Comparison of ENCODE assay signal across 15 mouse cellular contexts in the genomic region with DNA sequence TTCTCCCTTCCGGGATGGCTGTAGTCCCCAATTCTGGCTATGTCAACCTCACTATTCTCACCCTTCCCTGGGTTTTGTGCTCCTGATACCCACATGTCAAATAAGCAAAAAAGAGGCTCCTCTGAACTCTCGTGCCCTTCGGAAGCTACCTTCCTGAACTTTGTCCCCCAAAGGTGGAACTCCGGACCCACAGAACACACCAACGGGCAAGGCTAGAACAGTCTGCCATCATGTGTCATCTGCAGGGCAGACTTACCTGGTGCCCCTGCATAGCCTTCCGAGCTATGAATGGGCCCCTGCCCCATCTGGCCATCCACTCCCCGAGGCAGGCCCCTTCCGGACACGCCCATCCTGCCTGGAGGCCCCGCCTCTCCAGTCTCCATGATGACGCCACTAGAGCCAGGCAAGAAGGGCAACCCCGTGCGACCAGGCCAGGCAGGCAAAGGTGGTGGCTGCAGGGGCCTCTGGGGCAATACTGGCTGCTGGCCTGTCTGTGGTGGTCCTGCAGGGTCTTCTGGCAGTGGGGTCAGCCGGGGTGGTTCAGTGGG. TPM values are rescaled to one million over a fixed set of nuclear protein-coding genes. Genes with fewer than 3 reads are reported as not detected.
A peak's percentile ranks its signal among the peaks of the same experiment; 100 is the strongest.
DNase-seq lines count a peak whose midpoint lies in the region; ATAC-seq and TF ChIP-seq lines count a peak whose summit lies in the region.
"Had no signal": no experiment of that assay in that cellular context is flagged by ENCODE, and none has a peak within 500 bp of the region (broad histone marks: within the 10 kb centered on the region; RNA-seq: fewer than 3 reads in every experiment).

No protein-coding gene starts in this region.

- no peak for TF ChIP-seq EP300 in lung, postnatal 0 days (IDR thresholded peaks at IDR 0.05)

- no peak for TF ChIP-seq CTCF in lung, postnatal 0 days (IDR thresholded peaks at IDR 0.05)
- no peak for TF ChIP-seq CTCF in lung, adult 2 months (IDR thresholded peaks at IDR 0.05; ENCODE audit: insufficient read depth, low read length)
- no peak for TF ChIP-seq CTCF in liver, adult 2 months (IDR thresholded peaks at IDR 0.05; ENCODE audit: low read depth, low read length)
- no peak for TF ChIP-seq CTCF in layer of hippocampus, adult 2 months (conservative IDR thresholded peaks at IDR 0.05)

- DNase-seq in lung, postnatal 0 days (ENCODE audit: low spot score), result no peak
- no peak for DNase-seq in lung, adult 2 months
- DNase-seq in R1 (ENCODE audit: low read depth, low spot score), result peak; percentile 51
- peak; percentile 64 for DNase-seq in liver, adult 2 months (ENCODE audit: extremely low read depth, low read depth, low spot score)
- peak; percentile 27 for DNase-seq in yolk sac, embryonic 10.5 days (ENCODE audit: low spot score)
- no peak for DNase-seq in layer of hippocampus, adult 2 months (ENCODE audit: low spot score in 2 of 2)
- DNase-seq: embryo, embryonic 11 days; gastrocnemius, postnatal 10 days; kidney, adult 18-20 months; right cerebral cortex, postnatal 14 days; thymus, postnatal 14 days had no signal

- H3K27me3 ChIP-seq in lung, postnatal 0 days (replicated peaks; ENCODE audit: insufficient read depth, low read length), result no peaks in the 10 kb centered on the region
- no peaks in the 10 kb centered on the region for H3K27me3 ChIP-seq in liver, adult 2 months (ENCODE audit: control insufficient read depth, insufficient read depth, low read length)
- H3K27me3 ChIP-seq: lung, embryonic 15.5 days had no signal

- H3K9me3 ChIP-seq in lung, postnatal 0 days (ENCODE audit: low read length), result no peaks in the 10 kb centered on the region
- H3K9me3 ChIP-seq: lung, embryonic 15.5 days; midbrain, embryonic 10.5 days had no signal

- TF ChIP-seq POLR2A in lung, adult 2 months (IDR thresholded peaks at IDR 0.05; ENCODE audit: borderline replicate concordance, extremely low read depth, low read depth, low read length), result no peak
- no peak for TF ChIP-seq POLR2A in liver, adult 2 months (IDR thresholded peaks at IDR 0.05; ENCODE audit: extremely low read depth, insufficient read depth, low read length)

- H3K4me3 ChIP-seq in lung, postnatal 0 days (ENCODE audit: low read depth, low read length), result no peak overlapping the region
- H3K4me3 ChIP-seq in lung, adult 2 months (replicated peaks; ENCODE audit: extremely low read depth, low read depth, low read length), result no peak overlapping the region
- no peak overlapping the region for H3K4me3 ChIP-seq in liver, adult 2 months (ENCODE audit: insufficient read depth, low read depth, low read length)
- H3K4me3 ChIP-seq in layer of hippocampus, adult 2 months, result no peak overlapping the region
- H3K4me3 ChIP-seq: lung, embryonic 15.5 days; midbrain, embryonic 10.5 days; myocyte had no signal

- no peaks in the 10 kb centered on the region for H3K4me1 ChIP-seq in lung, postnatal 0 days (ENCODE audit: insufficient read depth, low read depth, low read length)
- H3K4me1 ChIP-seq in lung, adult 2 months (ENCODE audit: control insufficient read depth, insufficient read depth, low read length), result no peaks in the 10 kb centered on the region; the same call in 1 of the 2 replicates
- H3K4me1 ChIP-seq in liver, adult 2 months (ENCODE audit: control insufficient read depth, insufficient read depth, low read length), result no peaks in the 10 kb centered on the region
- H3K4me1 ChIP-seq: midbrain, embryonic 10.5 days had no signal

- H3K36me3 ChIP-seq in lung, postnatal 0 days (ENCODE audit: insufficient read depth, low read length), result no peaks in the 10 kb centered on the region
- H3K36me3 ChIP-seq in liver, adult 2 months (ENCODE audit: control insufficient read depth, insufficient read depth, low read length), result peaks cover 2% of the 10 kb centered on the region; the same call in 1 of the 2 replicates
- H3K36me3 ChIP-seq: lung, embryonic 15.5 days had no signal

- no peaks in the 10 kb centered on the region for H3K79me2 ChIP-seq in liver, adult 2 months (ENCODE audit: control insufficient read depth, insufficient read depth, low read length)

- no peak overlapping the region for H3K9ac ChIP-seq in lung, postnatal 0 days (replicated peaks; ENCODE audit: low read depth)
- H3K9ac ChIP-seq in liver, adult 2 months (ENCODE audit: low read depth, low read length), result no peak overlapping the region
- H3K9ac ChIP-seq: lung, embryonic 15.5 days had no signal

- 0 out of 2 replicates have a peak, but pooled peaks have one; percentile 13 for ATAC-seq in lung, postnatal 0 days
- ATAC-seq in frontal cortex, adult (ENCODE audit: low TSS enrichment), result no peak

- WGBS in lung, postnatal 0 days, result 84% methylated on average over 14 of the region's 14 CpGs
- 85% methylated on average over 14 of the region's 14 CpGs for WGBS in lung, adult 2 months
- 68% methylated on average over 14 of the region's 14 CpGs for WGBS in liver, adult 2 months

- H3K4me2 ChIP-seq in lung, postnatal 0 days (replicated peaks; ENCODE audit: low read depth, low read length), result no peak overlapping the region
- H3K4me2 ChIP-seq: lung, embryonic 15.5 days had no signal

- H3K27ac ChIP-seq in lung, postnatal 0 days (ENCODE audit: low read length), result no peak overlapping the region
- H3K27ac ChIP-seq in liver, adult 2 months (replicated peaks; ENCODE audit: insufficient read depth, low read depth, low read length), result no peak overlapping the region
- H3K27ac ChIP-seq in layer of hippocampus, adult 2 months, result no peak overlapping the region
- H3K27ac ChIP-seq: lung, embryonic 15.5 days; midbrain, embryonic 10.5 days had no signal

RNA-seq across cellular contexts. Expression of a gene that starts 55.6 kb away (rescaled TPM):
- 4.3 and 5.0 TPM in 2 replicates for polyA plus RNA-seq in lung, postnatal 0 days (2015; fragmentation: Nextera tagmentation; extraction: Ambion mirVana)
- polyA plus RNA-seq in lung, adult 2 months (2012; rRNA removed), result 17.3 and 18.7 TPM in 2 replicates
- total RNA-seq in liver, adult 2 months (2014; rRNA removed), result 1.1 and 1.5 TPM in 2 replicates
- polyA plus RNA-seq in liver, adult 2 months (2012; rRNA removed), result 0.31 and 1.7 TPM in 2 replicates
- 1 to 10 TPM; 1.9 to 2.3 TPM for total RNA-seq in layer of hippocampus, adult 2 months (2021)

Comparison
In these comparisons a context has a peak if more than half of its experiments do, and no peak if none do; other contexts are left out.
1. DNase-seq: peak in R1 (single experiment), liver, adult 2 months (single experiment) and yolk sac, embryonic 10.5 days (single experiment); none in lung, postnatal 0 days (single experiment), lung, adult 2 months (single experiment) and layer of hippocampus, adult 2 months (0 of 2).